Mouse (Mus musculus) kidney, adult 18-20 months (tissue): Measurements from ENCODE around the gene P4htm.

Source experiments
- DNase-seq: peaks from one replicate; pipeline ENCODE4 v3.0.0; 2021

Gene P4htm

DNA sequence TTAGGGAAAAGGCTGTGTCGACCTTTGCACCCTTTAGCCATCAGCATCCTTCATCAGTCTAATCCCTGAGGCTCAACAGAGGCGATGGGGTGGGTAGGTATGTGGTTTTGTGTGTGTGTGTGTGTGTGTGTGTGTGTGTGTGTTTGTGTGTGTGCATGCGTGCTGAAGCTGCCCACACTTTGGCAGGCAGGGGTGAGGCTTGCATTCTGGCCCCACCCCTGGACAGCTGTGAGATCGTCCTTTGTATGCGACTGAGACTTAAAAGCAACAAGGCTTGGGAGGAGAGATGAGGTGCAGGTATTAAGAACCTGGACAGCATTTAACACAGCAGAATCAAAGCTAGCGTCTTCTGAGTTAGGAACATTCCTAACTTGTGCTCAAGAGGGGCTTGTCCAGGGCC lies 20.4 kb downstream of the P4htm start:
- DNase-seq = no peak

DNA sequence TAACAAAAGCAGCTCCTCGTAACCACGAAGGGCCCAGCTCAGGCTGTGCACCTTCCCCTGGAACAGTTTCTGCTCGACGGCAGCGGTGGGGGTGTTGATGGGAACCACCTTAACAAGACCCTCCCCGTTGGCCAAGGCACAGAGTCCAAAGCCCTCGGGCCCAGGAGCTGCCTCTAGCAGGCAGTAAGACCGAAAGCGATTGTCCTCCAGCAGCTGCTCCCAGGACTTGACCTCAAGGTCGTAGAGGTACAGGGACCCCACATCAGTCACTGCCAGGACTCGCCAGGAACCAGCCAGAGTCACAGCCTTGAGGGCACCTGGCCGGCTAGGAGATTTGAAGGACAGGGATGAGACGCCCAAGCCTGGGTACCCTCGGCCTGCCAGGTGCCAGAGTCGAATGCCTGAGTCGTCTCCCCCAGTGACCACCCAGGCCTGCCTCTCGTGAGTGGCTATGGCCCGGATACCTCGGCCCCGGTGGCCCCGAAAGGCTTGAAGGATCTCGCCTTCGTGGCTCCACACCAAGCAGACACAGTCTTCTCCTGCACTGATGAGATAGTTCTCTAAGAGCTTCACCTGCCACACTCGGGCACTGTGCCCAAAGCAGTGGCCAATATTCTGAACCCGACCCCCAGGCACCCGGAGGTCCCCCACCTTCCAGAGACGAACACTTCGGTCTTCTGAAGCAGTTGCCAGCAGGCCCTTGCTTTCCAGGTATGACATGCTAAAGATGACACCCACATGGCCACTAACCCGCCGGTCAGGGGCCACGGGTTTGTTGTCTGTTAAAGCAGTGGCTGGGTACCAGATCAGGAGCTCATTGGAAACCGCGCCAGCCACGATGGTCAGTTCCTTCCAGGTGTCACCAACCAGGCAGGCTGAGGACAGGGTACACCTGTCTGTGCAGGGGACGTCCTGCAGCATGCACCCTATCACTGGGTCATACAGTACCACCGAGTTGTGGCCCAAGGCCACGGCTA lies 21.9 kb downstream of the P4htm start:
- DNase-seq = no peak

DNA sequence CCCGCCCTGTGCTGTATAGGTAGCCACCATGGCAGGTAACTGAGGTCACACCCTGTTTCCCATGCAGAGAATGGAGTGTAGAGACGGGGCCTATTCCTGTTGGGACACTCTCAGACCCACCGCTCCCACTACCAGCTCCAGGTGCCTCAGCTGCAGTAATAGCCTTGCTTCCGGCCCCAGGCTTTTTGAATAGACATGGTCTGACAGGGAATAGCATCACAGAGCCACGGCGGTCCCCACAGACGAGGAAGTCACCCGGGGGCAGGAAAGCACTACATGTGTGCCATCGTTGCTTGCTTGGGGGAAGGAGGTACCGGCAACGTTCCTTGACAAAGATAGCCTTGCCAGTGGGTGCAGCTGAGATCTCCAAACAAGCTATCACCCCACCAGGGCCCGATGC lies 22.5 kb downstream of the P4htm start:
- no peak for DNase-seq

DNA sequence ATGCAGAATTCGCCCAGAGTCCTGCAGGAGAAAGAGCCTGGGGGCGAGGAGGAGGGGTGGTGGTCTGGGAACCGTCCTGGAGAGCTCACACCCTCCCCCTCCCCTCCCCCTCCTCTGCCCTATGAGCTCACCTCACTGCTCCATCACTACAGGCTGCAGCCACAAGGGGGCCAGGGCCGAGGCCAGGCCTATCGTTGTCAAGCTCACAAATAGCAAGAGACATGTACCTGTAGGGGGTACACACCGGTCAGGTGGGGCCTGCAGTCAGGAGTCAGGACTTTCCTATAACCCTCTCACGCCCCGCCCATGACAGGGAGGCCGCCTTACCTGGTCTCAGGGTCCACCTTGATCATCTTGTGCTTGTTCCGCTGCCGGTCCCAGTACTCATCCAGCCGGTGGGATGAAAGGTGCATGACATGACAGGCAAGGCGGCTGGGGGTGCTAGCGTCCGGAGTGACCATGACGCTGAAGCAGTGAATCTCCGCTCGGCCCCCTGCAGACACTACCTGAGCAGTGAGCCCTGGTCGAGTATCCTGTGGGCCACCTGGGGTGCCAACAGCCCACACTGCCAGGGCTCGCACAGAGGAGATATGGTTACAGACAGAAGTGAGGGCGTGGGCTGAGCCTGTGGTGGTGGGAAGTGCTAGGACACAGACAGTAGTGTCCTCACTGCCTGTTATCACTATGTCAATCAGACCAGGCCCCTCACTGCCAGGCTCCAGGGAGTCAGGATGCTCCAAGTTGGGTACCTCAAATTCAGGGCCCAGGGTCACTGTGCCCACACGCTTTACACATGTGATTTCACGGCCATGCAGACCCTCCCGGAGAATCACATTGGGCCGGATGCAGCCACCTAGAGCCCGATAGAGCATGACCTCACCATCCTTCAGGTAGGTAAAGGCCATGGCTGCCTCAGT lies 23.4 kb downstream of the P4htm start:
- DNase-seq = peak; percentile 52

DNA sequence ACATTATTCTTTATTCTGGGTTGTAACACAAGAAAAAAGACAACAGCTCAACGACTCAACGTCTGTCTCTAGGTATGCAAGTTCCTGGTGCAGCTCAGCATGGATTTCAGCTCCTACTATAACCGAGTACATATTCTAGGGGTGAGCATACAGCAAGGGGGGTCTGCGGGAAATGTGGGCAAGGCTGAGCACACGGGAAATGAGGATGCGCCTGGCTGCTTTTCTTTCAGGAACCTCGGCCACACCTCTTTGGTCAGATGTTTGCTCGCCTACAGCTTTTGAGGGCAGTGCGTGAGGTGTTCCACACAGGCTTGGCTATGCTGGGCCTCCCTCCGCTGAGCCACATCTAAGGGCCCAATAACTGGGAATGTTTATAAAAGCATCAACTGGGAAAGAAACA lies 25.1 kb downstream of the P4htm start:
- no peak for DNase-seq

DNA sequence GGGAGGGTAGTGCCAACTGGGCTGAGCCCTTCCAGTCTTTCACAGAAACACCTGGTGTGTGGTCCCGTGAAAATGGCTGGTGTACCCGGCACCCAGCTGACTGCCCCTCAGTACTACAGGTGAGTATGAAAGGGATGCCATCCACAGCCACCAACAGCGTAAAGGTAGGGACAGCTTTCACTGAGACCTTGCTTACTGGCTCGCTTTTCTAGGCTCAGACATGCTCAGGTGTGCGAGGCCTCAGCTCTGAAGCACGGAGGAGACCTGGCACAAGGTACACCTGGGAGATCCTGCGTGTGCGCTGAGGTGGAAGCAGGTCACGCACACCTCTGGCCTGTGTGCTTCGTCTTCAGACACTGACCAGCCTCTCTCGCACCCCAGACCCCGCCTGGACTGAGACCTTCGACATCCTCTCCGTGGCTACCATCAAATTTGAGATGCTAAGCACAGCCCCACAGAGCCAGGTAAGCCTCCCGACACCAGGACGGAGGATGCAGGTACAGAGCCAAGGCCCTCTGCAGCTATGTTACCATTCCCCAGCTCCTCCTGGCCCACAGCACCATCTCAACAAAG lies 26.0 kb downstream of the P4htm start:
- DNase-seq = no peak

DNA sequence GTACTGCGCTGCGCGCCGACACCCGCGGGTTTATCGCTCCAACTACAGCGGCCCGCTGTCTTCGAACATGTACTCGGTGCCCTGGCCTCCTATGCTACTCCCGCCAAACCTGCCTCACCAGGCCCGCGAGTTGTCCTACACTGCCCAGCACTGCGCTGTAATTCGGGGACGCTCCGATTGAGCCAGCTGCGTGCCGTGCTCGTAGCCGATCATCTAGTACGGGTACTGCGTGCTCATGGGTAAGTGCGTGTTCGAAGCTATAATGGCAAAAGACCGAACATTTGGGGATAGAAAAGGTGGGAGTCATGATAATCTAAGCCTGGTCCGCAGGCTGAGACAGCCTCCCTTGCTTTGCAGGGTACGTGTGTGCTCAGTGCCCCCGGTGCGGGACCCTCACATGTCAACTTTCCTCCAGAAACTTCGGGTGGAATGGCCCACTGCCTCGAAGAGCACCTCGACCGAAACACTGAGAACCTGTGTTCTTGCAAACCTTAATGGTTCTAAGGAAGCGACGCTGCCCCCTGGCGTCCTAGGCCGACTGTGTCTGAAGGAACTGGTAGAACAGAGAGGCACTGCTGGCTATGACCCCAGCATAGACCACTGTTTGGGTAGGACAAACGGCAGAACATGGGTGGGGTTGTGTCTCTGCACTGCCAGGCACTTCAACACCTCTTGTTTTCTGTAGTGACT lies 27.1 kb downstream of the P4htm start:
- peak; percentile 85 for DNase-seq

DNA sequence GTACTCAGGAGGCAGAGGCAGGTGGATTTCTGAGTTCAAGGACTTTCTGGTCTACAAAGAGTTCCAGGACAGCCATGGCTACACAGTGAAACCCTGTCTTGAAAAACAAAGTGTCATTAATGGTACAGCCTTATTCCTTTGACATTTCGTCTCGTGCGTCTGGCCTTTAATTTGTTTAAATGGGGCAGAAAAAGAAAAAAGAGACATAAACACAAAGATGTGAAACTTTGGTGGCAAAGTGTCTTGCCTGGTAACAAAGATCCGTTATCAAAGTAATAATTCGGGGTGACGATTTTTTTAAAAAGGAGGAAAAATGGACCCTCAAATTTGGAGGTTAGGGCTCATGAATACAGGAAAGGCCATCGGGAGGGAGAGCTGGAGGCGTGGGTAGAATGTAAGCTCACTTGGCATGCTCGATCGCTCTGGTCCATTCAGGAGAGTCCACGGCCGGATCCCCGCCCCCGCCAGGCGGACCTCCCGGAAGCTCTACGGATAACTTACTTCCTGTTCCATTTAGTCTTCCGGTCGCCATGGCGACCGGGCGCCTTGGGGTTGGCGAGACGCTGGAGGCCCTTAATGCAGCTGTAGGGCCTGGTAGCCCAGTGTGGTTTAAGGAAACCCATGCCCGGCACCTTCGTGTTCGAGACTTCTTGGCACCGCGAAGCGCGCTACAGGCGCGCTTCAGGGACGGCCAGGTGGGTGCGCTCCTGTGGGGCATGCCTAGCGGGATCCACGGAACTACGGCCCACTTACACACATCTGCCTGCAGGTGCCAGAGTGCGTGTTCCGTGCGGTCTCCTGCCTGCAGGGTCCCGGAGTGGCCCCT lies 27.9 kb downstream of the P4htm start, which contains the start of gene Dalrd3:
Gene Dalrd3, plus strand, starts transcription at position 506 of the 826 bp plus-strand sequence.
- peak; percentile 91 for DNase-seq

DNA sequence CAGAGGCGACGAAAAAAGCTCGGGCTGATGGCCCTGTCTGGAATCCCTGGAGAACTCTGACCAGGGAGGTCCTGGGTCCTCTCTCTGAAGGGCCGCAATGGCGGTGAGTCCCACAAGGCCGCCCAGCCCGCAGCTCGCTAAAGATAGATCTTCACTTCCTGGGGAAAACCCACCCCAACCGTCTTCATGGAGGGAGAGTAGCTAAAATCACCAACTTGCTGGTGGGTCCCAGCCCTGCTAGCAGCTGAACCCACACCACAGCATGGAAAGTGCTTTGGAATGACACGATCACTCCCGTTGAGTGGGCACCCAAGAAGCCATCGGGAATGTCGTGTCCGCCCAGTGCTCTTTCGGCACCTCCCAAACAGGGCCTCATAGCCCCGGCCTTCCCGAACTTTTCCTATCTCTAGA lies 29.0 kb downstream of the P4htm start:
- DNase-seq = no peak

DNA sequence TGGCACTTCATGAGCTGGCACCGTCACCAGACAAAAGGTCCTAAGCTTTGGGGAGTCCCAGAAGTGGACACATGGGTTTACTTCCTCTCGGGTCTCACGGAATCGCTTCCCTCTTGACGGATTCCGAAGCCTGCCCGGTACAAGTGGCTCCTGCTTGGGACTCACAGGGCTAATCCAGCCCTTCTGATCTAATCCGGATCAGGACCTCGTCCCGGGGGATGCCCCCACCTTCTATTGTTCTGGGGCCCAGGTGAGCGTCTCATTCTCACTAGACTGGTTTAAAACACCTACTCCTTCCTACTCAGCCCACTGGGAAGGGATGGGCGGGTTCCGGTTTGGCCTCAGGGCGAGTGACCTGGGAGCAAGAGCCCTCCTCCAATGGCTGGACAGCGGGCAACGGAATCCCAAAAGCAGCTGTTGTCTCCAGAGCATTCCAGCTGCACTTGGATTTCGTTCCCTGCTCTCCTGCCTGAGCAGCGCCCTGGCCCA lies 29.5 kb downstream of the P4htm start:
- peak; percentile 36 for DNase-seq

DNA sequence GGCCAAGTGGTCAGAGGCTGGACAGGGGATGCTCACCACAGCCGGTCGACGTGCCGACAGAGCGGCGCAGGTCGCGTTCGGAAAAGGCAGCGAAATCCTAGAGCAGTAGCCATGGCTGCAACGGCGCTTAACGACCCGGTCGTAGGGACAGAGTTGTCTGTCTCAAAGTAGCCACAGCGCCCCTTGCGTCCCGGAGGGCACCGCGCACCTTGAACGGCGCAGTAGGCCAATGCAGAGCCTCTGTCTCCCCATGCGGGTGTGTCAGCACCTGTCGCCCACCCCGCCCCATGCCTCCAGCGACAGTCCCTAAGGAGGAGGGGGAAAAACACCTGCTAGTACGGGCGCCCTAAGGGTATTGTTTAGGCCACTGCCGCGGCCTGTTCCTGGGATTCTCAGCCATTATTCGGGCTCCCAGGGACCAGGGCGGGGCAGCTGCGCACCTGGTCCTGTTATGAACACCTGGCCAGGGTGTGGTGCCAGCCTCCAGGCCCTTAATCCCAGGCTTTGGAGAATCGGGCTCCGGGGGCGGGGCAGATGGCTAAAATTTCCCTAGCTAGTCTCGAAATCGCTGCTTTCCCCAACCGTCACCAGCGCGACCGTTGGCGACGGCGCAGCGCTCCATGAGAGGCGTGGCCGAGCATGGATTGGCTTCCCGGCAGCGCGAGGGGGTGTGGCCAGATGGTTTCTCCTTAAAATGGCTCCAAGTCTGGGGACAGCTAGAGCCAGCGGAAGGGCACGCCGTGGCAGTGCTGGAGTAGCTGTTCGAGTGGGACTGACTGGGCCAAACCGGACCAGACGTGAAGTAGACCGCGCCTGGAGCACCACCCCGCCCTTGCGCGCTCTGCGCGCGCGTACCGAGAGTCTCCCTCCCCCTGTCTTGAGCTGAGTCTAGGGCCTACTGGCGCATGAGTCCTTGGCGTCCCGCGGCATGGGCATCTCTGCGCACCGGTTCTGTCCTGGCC lies 30.4 kb downstream of the P4htm start, which contains the start of gene Ndufaf3:
Gene Ndufaf3, minus strand, starts transcription at position 620 of the 962 bp plus-strand sequence.
- peak; percentile 98 for DNase-seq

DNA sequence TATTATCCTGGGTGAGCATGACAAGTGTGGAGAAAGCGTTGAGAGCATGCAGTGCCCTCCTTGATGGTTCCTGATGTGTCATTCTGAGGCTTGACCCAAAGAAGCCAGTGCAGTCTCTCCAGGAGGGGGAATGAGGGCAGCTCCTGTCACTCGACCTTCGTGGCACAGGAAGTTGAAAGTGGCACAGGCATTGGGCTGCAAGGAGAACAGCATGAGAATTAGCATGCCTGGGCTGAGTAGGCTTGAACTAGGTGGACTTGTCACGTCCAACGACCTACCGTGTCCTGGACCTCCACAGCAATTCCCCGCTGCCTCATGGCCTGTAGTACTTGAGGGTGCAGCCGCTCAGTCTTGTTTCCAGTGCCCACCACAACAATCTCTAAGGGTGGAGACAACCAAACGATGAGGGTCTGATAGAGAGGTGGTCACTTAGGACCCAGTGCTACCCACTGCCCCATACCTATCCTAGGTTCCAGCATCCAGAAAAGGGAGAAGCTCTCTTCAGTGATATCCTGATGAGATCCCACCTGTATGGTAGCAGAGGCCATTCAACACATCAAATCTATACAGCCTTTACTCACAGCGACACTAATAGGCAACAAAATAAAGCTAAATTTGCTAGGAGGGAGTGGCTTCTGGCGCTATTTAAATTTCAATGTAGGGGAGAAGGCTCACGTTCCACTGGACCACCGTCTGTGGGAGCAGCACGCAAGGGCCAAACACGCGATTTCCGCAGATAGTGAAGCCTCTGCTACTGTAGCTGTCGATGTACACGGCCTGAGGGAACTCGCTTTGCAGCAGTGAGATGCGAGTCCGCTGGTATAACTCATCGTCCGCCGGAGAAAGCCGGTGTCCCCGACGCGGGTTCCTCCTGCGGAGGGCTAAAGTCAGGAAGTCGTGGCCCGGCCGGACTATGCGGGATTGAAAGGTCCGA lies 31.3 kb downstream of the P4htm start:
- DNase-seq = no peak

DNA sequence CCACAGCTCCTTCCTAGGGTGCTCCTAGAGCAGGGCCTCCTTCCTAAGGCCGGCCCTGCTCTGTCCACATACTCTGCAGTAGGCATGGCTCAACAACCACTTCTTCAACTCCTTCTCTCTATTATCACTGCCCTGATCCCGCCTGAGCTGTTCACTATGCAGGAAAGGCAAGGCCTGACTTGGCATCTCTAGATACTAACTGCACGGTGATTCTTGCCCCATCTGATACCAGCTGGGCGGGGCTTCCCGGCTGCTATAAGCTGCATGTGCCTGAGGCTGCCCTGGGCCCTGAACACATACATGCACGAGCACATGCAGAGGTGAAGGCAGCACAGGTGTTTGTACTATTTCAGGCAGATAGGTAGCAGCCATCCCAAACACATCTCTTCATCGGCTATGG lies 33.3 kb downstream of the P4htm start:
- no peak for DNase-seq

DNA sequence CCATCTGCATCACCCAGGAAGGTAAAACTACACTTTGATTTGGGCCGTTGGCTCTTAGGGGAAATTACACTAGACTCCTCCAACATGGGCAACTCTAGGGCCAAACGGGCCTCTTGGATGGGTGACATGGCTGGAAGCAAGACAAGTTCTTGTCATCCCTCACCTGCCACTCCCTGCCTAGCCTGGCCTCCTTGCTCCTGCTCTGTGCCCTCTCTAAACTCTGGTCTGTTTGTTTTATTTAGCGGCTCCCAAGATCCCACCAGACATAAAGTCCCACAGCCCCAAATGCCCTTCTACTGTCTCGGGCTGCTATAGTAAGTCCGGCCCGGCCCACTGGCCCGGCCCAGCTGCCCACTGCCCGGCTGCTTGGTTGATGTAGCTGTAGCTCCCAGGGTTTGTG lies 33.8 kb downstream of the P4htm start:
- DNase-seq = no peak

DNA sequence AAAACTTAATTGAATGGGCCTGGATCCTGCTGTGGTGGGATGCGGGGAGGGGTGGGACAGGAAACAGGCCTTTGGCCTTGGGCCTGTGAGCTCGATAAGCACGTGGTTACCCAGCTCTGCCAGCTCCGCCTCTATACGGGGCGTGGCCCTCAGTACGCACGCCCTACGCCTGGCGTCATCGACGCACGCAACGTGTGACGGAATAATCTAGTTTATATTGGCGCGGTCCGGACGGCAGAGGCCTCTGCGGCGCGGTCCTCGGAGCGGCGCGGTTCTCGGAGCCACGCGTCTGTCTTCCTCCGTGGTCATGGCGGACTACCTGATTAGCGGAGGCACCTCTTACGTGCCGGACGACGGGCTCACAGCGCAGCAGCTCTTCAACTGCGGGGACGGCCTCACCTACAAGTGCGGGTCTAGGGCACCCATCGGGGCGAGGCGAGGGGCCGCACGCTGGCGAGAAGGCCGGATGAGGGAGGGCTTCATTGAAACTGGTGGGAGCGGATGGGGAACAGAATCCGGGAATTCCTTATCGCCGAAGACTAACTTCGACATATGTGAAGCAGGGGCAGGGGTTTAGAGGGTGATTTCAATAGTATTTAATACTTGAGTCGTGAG lies 37.1 kb downstream of the P4htm start, which contains the start of gene Impdh2:
Gene Impdh2, plus strand, starts transcription at position 60 of the 615 bp plus-strand sequence.
- peak; percentile 96 for DNase-seq

DNA sequence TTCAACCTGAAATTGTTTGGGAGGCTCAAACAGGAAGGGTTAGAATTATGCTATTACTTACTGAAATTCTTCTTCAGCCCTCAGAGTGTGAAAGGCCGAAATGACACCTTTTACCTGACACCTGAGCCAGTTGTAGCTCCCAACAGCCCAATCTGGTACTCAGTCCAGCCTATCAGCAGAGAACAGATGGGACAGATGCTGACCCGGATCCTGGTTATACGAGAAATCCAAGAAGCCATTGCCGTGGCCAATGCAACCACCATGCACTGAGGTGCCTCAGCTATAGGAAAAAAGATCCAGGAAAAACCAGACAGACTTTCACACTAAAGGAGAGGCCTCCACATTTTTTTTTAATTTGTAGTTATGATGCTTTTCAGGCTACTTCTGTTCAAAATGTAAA lies 38.3 kb downstream of the P4htm start:
- DNase-seq = no peak

DNA sequence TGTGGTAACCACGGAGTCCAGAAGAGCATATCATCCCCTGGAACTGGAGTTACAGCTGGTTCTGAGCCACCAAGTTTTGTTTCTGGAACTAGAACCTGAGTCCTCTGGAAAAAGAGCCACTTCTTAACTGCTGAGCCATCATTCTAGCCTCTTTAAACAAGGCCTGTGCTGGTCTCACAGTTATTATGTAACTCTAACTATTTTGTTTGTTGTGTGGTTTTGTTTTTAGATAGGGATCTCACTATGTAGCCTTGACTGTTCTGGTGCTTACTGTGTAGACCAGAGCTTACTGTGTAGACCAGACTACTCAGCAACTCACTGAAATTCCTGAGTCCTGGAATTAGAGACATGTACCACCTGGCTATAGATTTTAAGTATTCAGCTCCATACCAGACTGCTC lies 50.6 kb downstream of the P4htm start:
- DNase-seq = no peak

DNA sequence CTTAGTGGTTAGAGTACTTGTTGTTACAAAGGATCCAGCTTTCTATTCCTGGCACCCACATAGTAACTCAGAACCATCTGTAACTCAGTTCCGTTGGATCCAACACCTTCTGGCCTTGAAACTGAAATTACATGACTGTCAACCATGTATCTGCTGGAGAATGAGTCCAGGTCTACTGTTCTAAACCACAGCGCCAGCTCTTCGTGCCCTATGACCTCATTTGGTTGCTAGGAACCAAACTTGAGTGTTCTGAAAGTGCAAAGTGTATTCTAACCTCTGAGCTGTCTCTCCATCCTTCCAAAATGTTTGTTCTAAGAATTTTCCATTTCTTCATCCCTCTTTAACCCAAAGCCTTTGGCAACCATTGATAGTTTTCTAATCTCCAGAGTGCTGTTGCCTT lies 51.5 kb downstream of the P4htm start:
- no peak for DNase-seq
